ENCODE assay signal across 13 mouse cellular contexts in genomic region chr3:137281052-137281451, GRCm38 (mm10). TPM values are rescaled to one million over a fixed set of nuclear protein-coding genes. Genes with fewer than 3 reads are reported as not detected.
DNase-seq lines count a peak whose midpoint lies in the region; ATAC-seq and TF ChIP-seq lines count a peak whose summit lies in the region.
"Had no signal": no experiment of that assay in that cellular context is flagged by ENCODE, and none has a peak within 500 bp of the region (broad histone marks: within the 10 kb centered on the region; RNA-seq: fewer than 3 reads in every experiment).

No protein-coding gene starts in this region.

- no peak overlapping the region for H3K4me3 ChIP-seq in midbrain, postnatal 0 days (ENCODE audit: low read depth, low read length)
- H3K4me3 ChIP-seq in midbrain, embryonic 15.5 days = no peak overlapping the region
- H3K4me3 ChIP-seq: heart, embryonic 13.5 days; intestine, embryonic 15.5 days; liver, embryonic 12.5 days had no signal

- no peak for TF ChIP-seq CTCF in midbrain, postnatal 0 days (IDR thresholded peaks at IDR 0.05)

- H3K27ac ChIP-seq in midbrain, postnatal 0 days (ENCODE audit: low read depth, low read length) = no peak overlapping the region
- H3K27ac ChIP-seq in midbrain, embryonic 15.5 days = no peak overlapping the region
- H3K27ac ChIP-seq: heart, embryonic 13.5 days; intestine, embryonic 15.5 days; liver, embryonic 12.5 days had no signal

- H3K4me1 ChIP-seq in midbrain, postnatal 0 days (ENCODE audit: insufficient read depth, low read length) = no peaks in the 10 kb centered on the region
- H3K4me1 ChIP-seq in midbrain, embryonic 15.5 days = no peaks in the 10 kb centered on the region
- H3K4me1 ChIP-seq: heart, embryonic 13.5 days; intestine, embryonic 15.5 days; liver, embryonic 12.5 days had no signal

- H3K4me2 ChIP-seq in midbrain, postnatal 0 days (ENCODE audit: low read depth, low read length, poor library complexity, severe bottlenecking) = no peak overlapping the region
- no peak overlapping the region for H3K4me2 ChIP-seq in midbrain, embryonic 15.5 days
- H3K4me2 ChIP-seq: heart, embryonic 13.5 days; intestine, embryonic 15.5 days; liver, embryonic 12.5 days had no signal

- WGBS in midbrain, postnatal 0 days = 63% methylated on average over 7 of the region's 7 CpGs
- WGBS in midbrain, embryonic 15.5 days = 76% methylated on average over 7 of the region's 7 CpGs

- no peak overlapping the region for H3K9ac ChIP-seq in midbrain, postnatal 0 days (replicated peaks; ENCODE audit: low read length, poor library complexity, severe bottlenecking)
- H3K9ac ChIP-seq in midbrain, embryonic 15.5 days = no peak overlapping the region
- H3K9ac ChIP-seq: heart, embryonic 13.5 days; intestine, embryonic 15.5 days; liver, embryonic 12.5 days had no signal

- no peaks in the 10 kb centered on the region for H3K36me3 ChIP-seq in midbrain, postnatal 0 days (ENCODE audit: insufficient read depth, low read length)
- H3K36me3 ChIP-seq in midbrain, embryonic 15.5 days (replicated peaks) = no peaks in the 10 kb centered on the region
- H3K36me3 ChIP-seq: heart, embryonic 13.5 days; intestine, embryonic 15.5 days; liver, embryonic 12.5 days had no signal

- DNase-seq in frontal cortex, postnatal 36 days (ENCODE audit: low spot score in 2 of 2) = no peak
- peak; percentile 15 for DNase-seq in midbrain, postnatal 0 days (ENCODE audit: low spot score)
- DNase-seq in heart, adult 9 months (ENCODE audit: low spot score in 2 of 2) = peak; percentile 41 to 63
- no peak for DNase-seq in spleen, postnatal 4 days (ENCODE audit: low spot score in 2 of 2)
- DNase-seq in B cell, adult 2 months = no peak
- DNase-seq: layer of hippocampus, postnatal 36 days; lung, postnatal 36 days; thymus, postnatal 36 days had no signal

- no peaks in the 10 kb centered on the region for H3K27me3 ChIP-seq in midbrain, postnatal 0 days (ENCODE audit: insufficient read depth, low read length)
- H3K27me3 ChIP-seq in midbrain, embryonic 15.5 days (replicated peaks) = no peaks in the 10 kb centered on the region
- H3K27me3 ChIP-seq: heart, embryonic 13.5 days; intestine, embryonic 15.5 days; liver, embryonic 12.5 days had no signal

- H3K9me3 ChIP-seq in midbrain, postnatal 0 days (ENCODE audit: low read length) = no peaks in the 10 kb centered on the region
- no peaks in the 10 kb centered on the region for H3K9me3 ChIP-seq in midbrain, embryonic 15.5 days
- H3K9me3 ChIP-seq: heart, embryonic 13.5 days; intestine, embryonic 15.5 days; liver, embryonic 12.5 days had no signal

- peak; percentile 44 for ATAC-seq in frontal cortex, adult (ENCODE audit: low TSS enrichment)
- ATAC-seq in midbrain, postnatal 0 days (ENCODE audit: low FRiP score) = no peak
- ATAC-seq in midbrain, embryonic 15.5 days (replicated peaks) = no peak
- ATAC-seq: intestine, embryonic 15.5 days; liver, embryonic 12.5 days had no signal

RNA-seq across cellular contexts. Expression of gene Emcn, which starts 59.8 kb away (rescaled TPM):
- 6.3 and 8.5 TPM in 2 replicates for total RNA-seq in midbrain, postnatal 0 days (2014; rRNA removed)
- polyA plus RNA-seq in midbrain, postnatal 0 days (2015; fragmentation: Nextera tagmentation; extraction: Ambion mirVana) = 5.4 and 5.6 TPM in 2 replicates
- polyA plus RNA-seq in midbrain, embryonic 15.5 days (2015; fragmentation: Nextera tagmentation; extraction: Ambion mirVana) = 7.5 and 8.7 TPM in 2 replicates

Comparison
In these comparisons a context has a peak if more than half of its experiments do, and no peak if none do; other contexts are left out.
1. DNase-seq: peak in midbrain, postnatal 0 days (single experiment) and heart, adult 9 months (2 of 2); none in frontal cortex, postnatal 36 days (0 of 2), spleen, postnatal 4 days (0 of 2) and B cell, adult 2 months (0 of 2).